Mouse (Mus musculus) liver, postnatal 0 days (tissue): ENCODE results near the gene Sys1. TPM values are rescaled to one million over a fixed set of nuclear protein-coding genes. Genes with fewer than 3 reads are reported as not detected.

Source experiments
- ATAC-seq: fragments of 200-750 bp; cut with Nextera tagmentation; 2 replicates; pipeline ENCODE4 v1.8.0; 2017; ENCODE audit warnings: mild to moderate bottlenecking, moderate library complexity
- DNase-seq: peaks from one replicate; pipeline ENCODE4 v3.0.0-alpha.2; 2016
- H3K27ac ChIP-seq: fragments of 300-500 bp; sonication (generic); 2 replicates; pipeline ENCODE4 v1.5.1; 2014; ENCODE audit warnings: antibody characterized with exemption, moderate library complexity, mild to moderate bottlenecking, low read depth
- H3K27me3 ChIP-seq: fragments of 300-500 bp; sonication (generic); 2 replicates; pipeline ENCODE4 v1.6.1; 2014; ENCODE audit warnings: low read length, control low read depth, mixed read lengths; ENCODE audit not compliant: insufficient read depth
- H3K36me3 ChIP-seq: fragments of 300-500 bp; sonication (generic); replicated peaks from 2 replicates; pipeline ENCODE4 v1.6.1; 2014; ENCODE audit warnings: mild to moderate bottlenecking, control low read depth, low read length, moderate library complexity, mixed read lengths; ENCODE audit not compliant: insufficient read depth
- H3K4me1 ChIP-seq: fragments of 300-500 bp; sonication (generic); 2 replicates; pipeline ENCODE4 v1.6.1; 2014; ENCODE audit warnings: antibody characterized with exemption, mild to moderate bottlenecking, control low read depth; ENCODE audit not compliant: insufficient read depth
- H3K4me2 ChIP-seq: fragments of 300-500 bp; sonication (generic); 2 replicates; pipeline ENCODE4 v1.6.1; 2014; ENCODE audit warnings: low read depth, mild to moderate bottlenecking, low read length, moderate library complexity, mixed read lengths
- H3K4me3 ChIP-seq: fragments of 300-500 bp; sonication (generic); 2 replicates; pipeline ENCODE4 v1.5.1; 2014; ENCODE audit warnings: low read depth, low read length
- H3K9ac ChIP-seq: fragments of 300-500 bp; sonication (generic); replicated peaks from 2 replicates; pipeline ENCODE4 v1.6.1; 2014; ENCODE audit warnings: mild to moderate bottlenecking, moderate library complexity
- H3K9me3 ChIP-seq: fragments of 300-500 bp; sonication (generic); 2 replicates; pipeline ENCODE4 v1.6.1; 2016; ENCODE audit warnings: mild to moderate bottlenecking, control low read depth, low read length, mixed read lengths
- CTCF ChIP-seq: sonication (generic); IDR thresholded peaks from 2 replicates; pipeline ENCODE4 v1.5.1; 2016; ENCODE audit warnings: antibody characterized with exemption, low read depth
- EP300 ChIP-seq: IDR thresholded peaks from 2 replicates; pipeline ENCODE4 v1.6.1; 2016; ENCODE audit warnings: antibody characterized with exemption, low read depth, mild to moderate bottlenecking
- WGBS: fragments of 180-500 bp; shearing (Covaris S2); extraction: QIAGEN DNeasy Blood & Tissue Kit; methylation state at CpG from one replicate; pipeline ENCODE4 v1.1.7; 2014; ENCODE audit not compliant: insufficient replicate concordance; 5-methylcytosine and 5-hydroxymethylcytosine counted together
- polyA plus RNA-seq: library from polyadenylated mRNA; unstranded; fragments of >200 nt; fragmentation: Nextera tagmentation; extraction: Ambion mirVana; gene quantifications from 2 replicates; pipeline ENCODE4 v1.2.1, GENCODE M21; 2015

Sys1 gene
- polyA plus RNA-seq, 1 experiment from 2014 or later: 43.5 TPM

- Histone ChIP-seq H3K27me3 (0 out of 2 replicates have a peak, but pooled peaks cover 6% of the 10 kb centered on the region), H3K9ac (no peak overlapping the region), H3K4me1 (no peaks in the 10 kb centered on the region), H3K9me3 (no peaks in the 10 kb centered on the region), H3K4me3 (no peak overlapping the region), H3K27ac (peak overlapping the region; percentile 89), H3K4me2 (0 out of 2 replicates have a peak overlapping the region, but pooled peaks have one; percentile 27), H3K36me3 (no peaks in the 10 kb centered on the region)
- DNase-seq: no peak
- WGBS: 42% methylated on average over 3 of the region's 3 CpGs
- peak; percentile 76 for ATAC-seq
- TF ChIP-seq EP300: peak; percentile 61; the same call in 1 of the 2 replicates
- no peak for TF ChIP-seq CTCF
Observed at GRCm38 (mm10) chr2:164445399-164446085, 11.2 kb upstream of the Sys1 start.

- H3K9me3 ChIP-seq: no peaks in the 10 kb centered on the region
- no peaks in the 10 kb centered on the region for H3K4me1 ChIP-seq
- H3K4me2 ChIP-seq: no peak overlapping the region
- no peak overlapping the region for H3K4me3 ChIP-seq
- DNase-seq (no peak), ATAC-seq (no peak)
- no peak overlapping the region for H3K9ac ChIP-seq
- TF ChIP-seq EP300 (no peak), CTCF (no peak)
- no peaks in the 10 kb centered on the region for H3K36me3 ChIP-seq
- WGBS: 61% methylated on average over 3 of the region's 3 CpGs
- H3K27ac ChIP-seq: peak overlapping the region; percentile 89; the same call in 1 of the 2 replicates
- 0 out of 2 replicates have a peak, but pooled peaks cover 6% of the 10 kb centered on the region for H3K27me3 ChIP-seq
Observed at GRCm38 (mm10) chr2:164446086-164446469, 10.7 kb upstream of the Sys1 start.

DNA sequence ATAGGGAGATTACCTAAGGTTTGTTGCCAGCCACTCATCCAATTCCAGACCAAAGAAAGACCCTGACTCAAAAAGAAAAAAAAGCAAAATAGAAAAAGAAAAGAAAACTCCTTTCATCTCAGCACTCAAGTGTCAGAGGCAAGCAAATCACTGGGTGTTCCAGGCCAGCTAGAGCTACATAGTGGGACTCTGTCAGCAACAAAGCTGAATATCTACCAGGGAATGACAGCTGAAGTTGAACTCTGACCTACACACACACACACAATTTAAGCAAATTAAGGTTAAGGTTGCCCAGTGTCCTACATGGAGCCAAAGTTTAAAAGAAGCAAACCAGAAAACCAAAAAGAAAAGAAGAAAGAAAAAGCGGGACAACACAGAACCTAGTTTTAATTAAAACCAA is 8.6 kb upstream of the Sys1 start:
- TF ChIP-seq EP300 (no peak), CTCF (no peak)
- H3K4me1 ChIP-seq: no peaks in the 10 kb centered on the region
- no peaks in the 10 kb centered on the region for H3K27me3 ChIP-seq
- H3K4me3 ChIP-seq: no peak overlapping the region
- H3K9me3 ChIP-seq: no peaks in the 10 kb centered on the region
- H3K4me2 ChIP-seq: no peak overlapping the region
- ATAC-seq (no peak), DNase-seq (no peak)
- H3K36me3 ChIP-seq: no peaks in the 10 kb centered on the region
- H3K9ac ChIP-seq: no peak overlapping the region
- H3K27ac ChIP-seq: 0 out of 2 replicates have a peak overlapping the region, but pooled peaks have one; percentile 12
- WGBS: 82% methylated on average over 1 of the region's 1 CpGs

DNA sequence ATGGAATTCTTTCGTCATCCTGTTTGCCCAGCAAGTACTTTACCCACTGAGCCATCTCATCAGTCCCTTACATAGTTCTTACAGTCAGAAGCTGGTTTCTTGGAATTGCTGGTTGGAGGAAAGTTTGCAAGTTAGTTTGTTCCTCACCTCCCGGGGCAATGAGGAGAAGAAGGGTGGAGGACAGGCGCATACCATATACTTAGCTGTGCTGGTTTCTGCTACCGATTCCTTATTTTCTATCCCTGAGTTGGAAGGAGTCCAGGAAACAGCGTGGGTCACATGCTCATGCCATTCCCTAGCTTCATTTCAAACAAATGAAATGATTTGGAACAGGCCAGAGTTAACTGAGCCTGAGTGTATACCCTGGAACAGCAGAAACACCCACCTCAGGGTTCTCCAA is 7.8 kb upstream of the Sys1 start:
- H3K4me2 ChIP-seq: no peak overlapping the region
- peaks cover under 1% of the 10 kb centered on the region; the same call in 1 of the 2 replicates for H3K4me1 ChIP-seq
- WGBS: 67% methylated on average over 5 of the region's 5 CpGs
- no peak for TF ChIP-seq EP300
- TF ChIP-seq CTCF: no peak
- no peak overlapping the region for H3K9ac ChIP-seq
- DNase-seq (no peak), ATAC-seq (no peak)
- H3K36me3 ChIP-seq: no peaks in the 10 kb centered on the region
- H3K27me3 ChIP-seq: no peaks in the 10 kb centered on the region
- H3K9me3 ChIP-seq: no peaks in the 10 kb centered on the region
- no peak overlapping the region for H3K27ac ChIP-seq
- no peak overlapping the region for H3K4me3 ChIP-seq

- no peak for ATAC-seq
- no peak for TF ChIP-seq CTCF
- no peak for TF ChIP-seq EP300
- Histone ChIP-seq H3K4me3 (no peak overlapping the region), H3K4me1 (peaks cover 4% of the 10 kb centered on the region; the same call in 1 of the 2 replicates), H3K9me3 (no peaks in the 10 kb centered on the region), H3K4me2 (no peak overlapping the region), H3K27me3 (no peaks in the 10 kb centered on the region), H3K36me3 (no peaks in the 10 kb centered on the region), H3K27ac (no peak overlapping the region), H3K9ac (no peak overlapping the region)
- DNase-seq: no peak
- 79% methylated on average over 14 of the region's 14 CpGs for WGBS
Observed at GRCm38 (mm10) chr2:164449341-164450042, 7.3 kb upstream of the Sys1 start.

DNA sequence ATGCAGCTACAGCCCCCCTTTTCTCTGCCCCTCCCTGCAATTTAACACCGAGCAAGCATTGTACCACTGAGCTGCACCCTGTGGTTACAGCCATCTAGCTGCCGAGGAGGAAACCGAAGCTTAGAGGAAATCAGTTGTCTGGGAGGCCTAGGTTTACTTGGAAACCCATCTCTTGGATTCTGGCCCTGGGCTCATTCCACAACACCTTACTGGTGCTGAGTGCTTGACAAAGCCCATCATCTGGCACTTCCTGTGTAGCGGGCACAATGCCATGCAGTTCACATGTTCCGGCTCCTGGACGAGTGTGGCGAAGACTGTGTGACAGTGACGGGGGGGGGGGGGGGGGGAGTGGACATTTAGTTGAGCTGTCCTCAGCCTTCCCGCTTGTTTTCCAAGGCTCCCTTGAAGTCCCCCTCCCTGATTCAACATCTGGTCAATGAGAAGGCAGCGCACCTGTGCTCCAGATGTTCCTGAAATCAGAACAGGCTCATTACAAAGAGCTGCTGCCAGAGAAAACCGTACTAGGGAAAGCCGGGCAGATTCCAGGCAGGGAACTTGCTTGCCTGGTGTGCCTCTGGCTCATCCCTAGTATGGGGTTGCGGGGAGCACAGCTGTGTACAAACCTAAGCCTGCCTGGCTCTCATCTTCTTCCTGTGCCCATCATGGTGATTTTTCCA is 4.6 kb upstream of the Sys1 start:
- 61% methylated on average over 12 of the region's 13 CpGs for WGBS
- H3K27me3 ChIP-seq: no peaks in the 10 kb centered on the region
- DNase-seq (no peak), ATAC-seq (no peak)
- no peaks in the 10 kb centered on the region for H3K36me3 ChIP-seq
- no peak overlapping the region for H3K9ac ChIP-seq
- no peak overlapping the region for H3K4me2 ChIP-seq
- no peak overlapping the region for H3K4me3 ChIP-seq
- TF ChIP-seq CTCF: no peak
- no peak for TF ChIP-seq EP300
- H3K4me1 ChIP-seq: peaks cover 15% of the 10 kb centered on the region
- no peak overlapping the region for H3K27ac ChIP-seq
- no peaks in the 10 kb centered on the region for H3K9me3 ChIP-seq
